Comparison of ENCODE assay signal across 20 mouse cellular contexts in genomic region chr1:190667821-190668220, GRCm38 (mm10).
DNase-seq lines count a peak whose midpoint lies in the region; ATAC-seq lines count a peak whose summit lies in the region.
"Had no signal": no experiment of that assay in that cellular context is flagged by ENCODE, and none has a peak within 500 bp of the region (broad histone marks: within the 10 kb centered on the region; RNA-seq: fewer than 3 reads in every experiment).

No protein-coding gene starts in this region.

- H3K9me3 ChIP-seq in embryonic facial prominence, embryonic 10.5 days, result no peaks in the 10 kb centered on the region
- H3K9me3 ChIP-seq: embryonic facial prominence, embryonic 13.5 days; embryonic facial prominence, embryonic 15.5 days; forebrain, embryonic 10.5 days; forebrain, embryonic 13.5 days; forebrain, embryonic 15.5 days had no signal

- no peak for DNase-seq in frontal cortex, adult 2 months (ENCODE audit: extremely low spot score in 1 of 2, low spot score in 1 of 2)
- peak; percentile 0 for DNase-seq in ovary, postnatal 36 days (ENCODE audit: low spot score)
- no peak for DNase-seq in ovary, postnatal 14 days (ENCODE audit: low spot score)
- peak; percentile 17 for DNase-seq in right cerebral cortex, postnatal 4 days
- no peak for DNase-seq in right cerebral cortex, postnatal 36 days (ENCODE audit: low spot score in 2 of 2)
- DNase-seq in embryonic facial prominence, embryonic 10.5 days (ENCODE audit: low spot score), result no peak
- no peak for DNase-seq in spleen, postnatal 36 days (ENCODE audit: low spot score in 2 of 2)
- DNase-seq: adrenal gland, adult 2 months; adrenal gland, postnatal 10 days; adrenal gland, postnatal 25 days; cerebellum, adult 11-12 months; cerebellum, adult 2 months; cerebellum, adult 9-10 months had no signal

- 0 out of 2 replicates have a peak overlapping the region, but pooled peaks have one; percentile 24 for H3K27ac ChIP-seq in embryonic facial prominence, embryonic 10.5 days (replicated peaks)
- H3K27ac ChIP-seq: embryonic facial prominence, embryonic 13.5 days; embryonic facial prominence, embryonic 15.5 days; forebrain, embryonic 10.5 days; forebrain, embryonic 13.5 days; forebrain, embryonic 15.5 days had no signal

- 93% methylated on average over 11 of the region's 11 CpGs for WGBS in embryonic facial prominence, embryonic 10.5 days

- peak; percentile 78 for ATAC-seq in frontal cortex, adult (ENCODE audit: low TSS enrichment)
- ATAC-seq: forebrain, embryonic 13.5 days; forebrain, embryonic 15.5 days had no signal

- peaks cover 33% of the 10 kb centered on the region for H3K4me1 ChIP-seq in embryonic facial prominence, embryonic 10.5 days
- H3K4me1 ChIP-seq: embryonic facial prominence, embryonic 15.5 days had no signal

- H3K27me3 ChIP-seq in embryonic facial prominence, embryonic 10.5 days (replicated peaks; ENCODE audit: low read depth, poor library complexity, severe bottlenecking), result no peaks in the 10 kb centered on the region
- H3K27me3 ChIP-seq: embryonic facial prominence, embryonic 13.5 days; embryonic facial prominence, embryonic 15.5 days; forebrain, embryonic 15.5 days had no signal

- no peak overlapping the region for H3K4me3 ChIP-seq in embryonic facial prominence, embryonic 10.5 days
- H3K4me3 ChIP-seq: embryonic facial prominence, embryonic 13.5 days; embryonic facial prominence, embryonic 15.5 days; erythroblast, embryonic 14.5 days; forebrain, embryonic 10.5 days; forebrain, embryonic 13.5 days; forebrain, embryonic 15.5 days had no signal

- no peaks in the 10 kb centered on the region for H3K36me3 ChIP-seq in embryonic facial prominence, embryonic 10.5 days (replicated peaks)
- H3K36me3 ChIP-seq: embryonic facial prominence, embryonic 13.5 days; embryonic facial prominence, embryonic 15.5 days; forebrain, embryonic 10.5 days; forebrain, embryonic 15.5 days had no signal

Comparison
In these comparisons a context has a peak if more than half of its experiments do, and no peak if none do; other contexts are left out.
1. DNase-seq: peak in ovary, postnatal 36 days (single experiment) and right cerebral cortex, postnatal 4 days (single experiment); none in frontal cortex, adult 2 months (0 of 2), ovary, postnatal 14 days (single experiment), right cerebral cortex, postnatal 36 days (0 of 2), embryonic facial prominence, embryonic 10.5 days (single experiment) and spleen, postnatal 36 days (0 of 2).